Mouse (Mus musculus) mouse trophoblast stem cell (cell line): Measurements from ENCODE around the gene Msmb.
"Not testable (repeated sequence)": the region's sequence is repeated elsewhere in the genome, so short reads cannot be mapped to it uniquely, and the experiment has no call there.

Source experiments
- in situ Hi-C, 2 experiments: fragments of 300-500 bp; cut with MseI, MboI; formaldehyde crosslinking; loops; 2 replicates in 1 of 2; 3 replicates in 1 of 2; pipeline ENCODE4 v1.15.1; 2025

Gene Msmb

GRCm38 (mm10) chr14:32175310-32175709 lies 33.5 kb downstream of the Msmb start:
- in situ Hi-C loops, result no loop called here

- in situ Hi-C loops, result not testable (repeated sequence)
These were observed 34.8 kb downstream of the Msmb start for GRCm38 (mm10) chr14:32176590-32176989.

- in situ Hi-C loops, result no loop called here
These were observed 37.8 kb downstream of the Msmb start for GRCm38 (mm10) chr14:32179393-32180195.

- in situ Hi-C loops, result no loop called here
These were observed 39.0 kb downstream of the Msmb start for GRCm38 (mm10) chr14:32180861-32181260.

GRCm38 (mm10) chr14:32183846-32184245 lies 42.0 kb downstream of the Msmb start:
- in situ Hi-C loops, result no loop called here

- in situ Hi-C loops, result no loop called here
These were observed 49.0 kb downstream of the Msmb start for GRCm38 (mm10) chr14:32190627-32191391.

GRCm38 (mm10) chr14:32191926-32192325 lies 50.1 kb downstream of the Msmb start:
- in situ Hi-C loops, result no loop called here

GRCm38 (mm10) chr14:32192437-32192836 lies 50.6 kb downstream of the Msmb start:
- in situ Hi-C loops, result no loop called here

- in situ Hi-C loops, result not testable (repeated sequence)
These were observed 51.7 kb downstream of the Msmb start for GRCm38 (mm10) chr14:32193557-32193956.

- in situ Hi-C loops, result no loop called here
These were observed 59.5 kb downstream of the Msmb start for GRCm38 (mm10) chr14:32201354-32201753.

- in situ Hi-C loops, result no loop called here
These were observed 60.1 kb downstream of the Msmb start, which contains the start of the genes Timm23 and Parg for GRCm38 (mm10) chr14:32201791-32202451. TSS of gene Timm23 (minus strand) at chr14:32201898. TSS of gene Parg (plus strand) at chr14:32201949.
